Mouse (Mus musculus) bone marrow, adult 2 months (tissue): ENCODE measurements around the gene Gm3618.
"Not testable (repeated sequence)": the region's sequence is repeated elsewhere in the genome, so short reads cannot be mapped to it uniquely, and the experiment has no call there.

Experiments
- CTCF ChIP-seq: fragments of 200-500 bp; IDR thresholded peaks from 2 replicates; pipeline ENCODE4 v1.5.1; 2011; ENCODE audit warnings: low read length, control low read depth; ENCODE audit not compliant: control insufficient read depth, insufficient read depth
- POLR2A ChIP-seq: fragments of 200-500 bp; IDR thresholded peaks from 2 replicates; pipeline ENCODE4 v1.6.1; 2011; ENCODE audit warnings: low read depth, mild to moderate bottlenecking, control low read depth, low read length, borderline replicate concordance; ENCODE audit not compliant: control insufficient read depth

DNA sequence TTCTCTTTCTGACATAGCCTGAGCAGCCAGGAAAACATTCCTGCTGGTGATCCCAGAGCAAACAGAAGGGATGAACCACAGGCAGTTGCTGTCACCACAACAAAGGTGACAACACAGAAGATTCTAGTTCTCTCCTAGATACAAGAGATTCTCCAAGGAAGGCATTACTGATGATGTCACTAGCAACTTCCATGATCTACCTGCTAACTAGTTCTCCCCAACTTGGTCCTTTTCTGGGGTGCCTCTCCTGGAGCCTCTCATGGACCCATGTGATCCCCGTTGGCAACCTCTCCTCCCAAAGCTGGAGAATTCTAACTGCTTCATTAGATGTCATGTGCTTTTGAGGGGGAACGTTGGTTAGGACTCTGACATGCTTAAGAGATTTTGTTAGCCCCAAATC lies 38.7 kb downstream of the Gm3618 start, which contains the start of gene Gm21103:
- not testable (repeated sequence) for TF ChIP-seq POLR2A, CTCF
